Mouse (Mus musculus) ES-E14 (cell line): Measurements from ENCODE around the gene Metap1d. TPM values are rescaled to one million over a fixed set of nuclear protein-coding genes. Genes with fewer than 3 reads are reported as not detected.

ENCODE experiments used
- DNase-seq: peaks from one replicate; pipeline ENCODE4 v3.0.0-alpha.2; 2013; ENCODE audit warnings: low read depth, low spot score
- H3K27ac ChIP-seq: 2 replicates; pipeline ENCODE4 v1.5.1; 2012; ENCODE audit warnings: low read depth, mild to moderate bottlenecking, low read length, moderate library complexity, mixed read lengths; ENCODE audit not compliant: poor library complexity, insufficient read depth, severe bottlenecking
- H3K36me3 ChIP-seq: 2 replicates; pipeline ENCODE4 v1.6.1; 2012; ENCODE audit warnings: mild to moderate bottlenecking, low read length, moderate library complexity, mixed read lengths; ENCODE audit not compliant: control insufficient read depth, poor library complexity, insufficient read depth, severe bottlenecking
- H3K4me1 ChIP-seq, 2 experiments: fragments of 150-350 bp in 1 of 2; sonication (generic) in 1 of 2; 2 replicates each; pipeline ENCODE4 v1.6.1; 2012; ENCODE audit warnings: low read length in 2 of 2, mild to moderate bottlenecking in 1 of 2, mixed read lengths in 1 of 2; ENCODE audit not compliant: control insufficient read depth in 2 of 2, insufficient read depth in 2 of 2, poor library complexity in 1 of 2
- H3K4me3 ChIP-seq, 2 experiments: fragments of 150-350 bp in 1 of 2; sonication (generic) in 1 of 2; 2 replicates each; pipeline ENCODE4 v1.5.1; 2012; ENCODE audit warnings: low read length in 2 of 2, low read depth in 1 of 2, mild to moderate bottlenecking in 1 of 2, mixed read lengths in 1 of 2; ENCODE audit not compliant: insufficient read depth in 1 of 2, poor library complexity in 1 of 2, severe bottlenecking in 1 of 2
- H3K9ac ChIP-seq: 2 replicates; pipeline ENCODE4 v1.6.1; 2012; ENCODE audit warnings: low read depth, mild to moderate bottlenecking, low read length, mixed read lengths; ENCODE audit not compliant: poor library complexity, insufficient read depth, severe bottlenecking
- H3K9me3 ChIP-seq: fragments of 150-350 bp; sonication (generic); 2 replicates; pipeline ENCODE4 v1.6.1; 2012; ENCODE audit warnings: low read depth, mild to moderate bottlenecking, low read length; ENCODE audit not compliant: control insufficient read depth, insufficient read depth
- CHD2 ChIP-seq: IDR thresholded peaks from 2 replicates; pipeline ENCODE4 v1.6.1; 2014; ENCODE audit warnings: mild to moderate bottlenecking, low read depth, low read length, inconsistent platforms
- HCFC1 ChIP-seq: IDR thresholded peaks from 2 replicates; pipeline ENCODE4 v1.6.1; 2012; ENCODE audit warnings: low read length, inconsistent platforms, borderline replicate concordance; ENCODE audit not compliant: insufficient read depth
- MAFK ChIP-seq: IDR thresholded peaks from 2 replicates; pipeline ENCODE4 v1.6.1; 2014; ENCODE audit warnings: mild to moderate bottlenecking, low read depth, low read length, inconsistent platforms; ENCODE audit not compliant: insufficient read depth
- ZC3H11A ChIP-seq: IDR thresholded peaks from 2 replicates; pipeline ENCODE4 v1.6.1; 2012; ENCODE audit warnings: low read depth, mild to moderate bottlenecking, inconsistent platforms, low read length, borderline replicate concordance
- ZNF384 ChIP-seq: IDR thresholded peaks from 2 replicates; pipeline ENCODE4 v1.6.1; 2012; ENCODE audit warnings: low read depth, low read length, inconsistent platforms
- in situ Hi-C, 2 experiments: fragments of 600-800 bp; cut with MboI; formaldehyde crosslinking; loops; one replicate each; pipeline ENCODE4 v1.15.1; 2025; ENCODE audit warnings: low sequenced_read_pairs in 2 of 2, inconsistent platforms in 1 of 2; ENCODE audit not compliant: unreplicated experiment in 2 of 2
- total RNA-seq: library from RNA; depleted of rRNA; stranded (reverse); fragments of 300-350 nt; gene quantifications from 2 replicates; pipeline ENCODE4 v1.2.3, GENCODE M21; 2012

Gene Metap1d
- total RNA-seq, 1 experiment: 18.8 TPM

- H3K27ac ChIP-seq: no peak overlapping the region
- in situ Hi-C loops: no loop called here
- TF ChIP-seq ZC3H11A: no peak
- TF ChIP-seq ZNF384: no peak
- no peak for TF ChIP-seq MAFK
- no peak for TF ChIP-seq CHD2
- no peak for TF ChIP-seq HCFC1
- no peaks in the 10 kb centered on the region for H3K9me3 ChIP-seq
- peaks cover 5 to 6% of the 10 kb centered on the region in 2 experiments; a peak in 3 of 4 replicates for H3K4me1 ChIP-seq
- no peak overlapping the region for H3K9ac ChIP-seq
- H3K4me3 ChIP-seq: no peak overlapping the region
- DNase-seq: no peak
- H3K36me3 ChIP-seq: no peaks in the 10 kb centered on the region
Measured at GRCm38 (mm10) chr2:71499276-71500230, 46.5 kb downstream of the Metap1d start.

- Histone ChIP-seq H3K36me3 (no peaks in the 10 kb centered on the region), H3K4me1 (peaks cover 1 to 3% of the 10 kb centered on the region in 2 experiments; a peak in 2 of 4 replicates), H3K9me3 (no peaks in the 10 kb centered on the region), H3K27ac (no peak overlapping the region), H3K9ac (no peak overlapping the region), H3K4me3 (no peak overlapping the region)
- in situ Hi-C loops: no loop called here
- DNase-seq: no peak
- TF ChIP-seq CHD2 (no peak), HCFC1 (no peak)
Measured at GRCm38 (mm10) chr2:71504852-71505251, 51.8 kb downstream of the Metap1d start.

- in situ Hi-C loops: no loop called here
- Histone ChIP-seq H3K9ac (no peak overlapping the region), H3K9me3 (no peaks in the 10 kb centered on the region)
Measured at GRCm38 (mm10) chr2:71511209-71511608, 58.1 kb downstream of the Metap1d start.

DNA sequence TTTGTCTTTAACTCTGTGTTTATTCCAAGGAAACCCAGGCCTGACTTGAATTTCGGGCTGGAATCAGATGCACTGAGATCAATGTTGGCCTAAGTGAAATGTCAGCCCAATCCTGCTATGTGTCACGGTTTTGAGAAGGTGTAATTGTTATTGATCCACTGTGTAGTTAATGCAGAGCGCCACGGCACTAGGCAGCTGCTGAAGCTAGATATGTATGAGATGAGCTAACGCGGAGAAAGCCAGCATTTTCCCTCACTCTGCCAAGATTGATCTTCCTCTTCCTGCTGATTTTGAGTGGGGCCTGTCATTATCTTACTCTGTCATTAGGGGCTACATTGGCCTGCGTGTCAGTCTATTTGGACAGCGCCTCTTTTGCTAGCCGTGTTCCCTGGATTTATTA is 59.2 kb downstream of the Metap1d start:
- no peak overlapping the region for H3K27ac ChIP-seq
- DNase-seq: no peak
- TF ChIP-seq MAFK: no peak
- no peak for TF ChIP-seq ZNF384
- TF ChIP-seq ZC3H11A: no peak
- no peak for TF ChIP-seq HCFC1
- TF ChIP-seq CHD2: no peak
- no peak overlapping the region for H3K4me3 ChIP-seq
- no peak overlapping the region for H3K9ac ChIP-seq
- H3K36me3 ChIP-seq: no peaks in the 10 kb centered on the region
- no peaks in the 10 kb centered on the region for H3K9me3 ChIP-seq
- in situ Hi-C loops: no loop called here
- H3K4me1 ChIP-seq: no peaks in the 10 kb centered on the region

More at GRCm38 (mm10) chr2:71511209-71511608, 58.1 kb downstream of the Metap1d start:
- Histone ChIP-seq H3K36me3 (no peaks in the 10 kb centered on the region), H3K27ac (no peak overlapping the region), H3K4me3 (no peak overlapping the region), H3K4me1 (no peaks in the 10 kb centered on the region)
- TF ChIP-seq CHD2 (no peak), MAFK (no peak), HCFC1 (no peak), ZNF384 (no peak), ZC3H11A (no peak)
- DNase-seq: no peak
